ENCODE assay signal across 33 mouse cellular contexts in genomic region chr6:146874415-146874814, GRCm38 (mm10). TPM values are rescaled to one million over a fixed set of nuclear protein-coding genes. Genes with fewer than 3 reads are reported as not detected.
DNase-seq lines count a peak whose midpoint lies in the region; ATAC-seq and TF ChIP-seq lines count a peak whose summit lies in the region.
"Had no signal": no experiment of that assay in that cellular context is flagged by ENCODE, and none has a peak within 500 bp of the region (broad histone marks: within the 10 kb centered on the region; RNA-seq: fewer than 3 reads in every experiment).

No protein-coding gene starts in this region.

- peak overlapping the region; percentile 41; the same call in 1 of the 2 replicates for H3K27ac ChIP-seq in heart, embryonic 11.5 days (ENCODE audit: low read depth, low read length)
- H3K27ac ChIP-seq in midbrain, embryonic 11.5 days (ENCODE audit: low read depth, low read length), result no peak overlapping the region
- no peak overlapping the region for H3K27ac ChIP-seq in midbrain, embryonic 10.5 days (replicated peaks)
- H3K27ac ChIP-seq in olfactory bulb, adult 2 months (ENCODE audit: insufficient read depth, low read depth, low read length), result peak overlapping the region; percentile 23; the same call in 1 of the 2 replicates
- H3K27ac ChIP-seq: embryonic facial prominence, embryonic 12.5 days; embryonic facial prominence, embryonic 15.5 days; gastrocnemius, adult 2 months; hindbrain, embryonic 14.5 days; hindbrain, postnatal 0 days had no signal

- no peak for ATAC-seq in heart, embryonic 11.5 days (replicated peaks; ENCODE audit: insufficient number of reproducible peaks, low FRiP score, low TSS enrichment)
- ATAC-seq in midbrain, embryonic 11.5 days (ENCODE audit: low FRiP score), result no peak
- ATAC-seq: forebrain, embryonic 14.5 days; forebrain, postnatal 0 days; hindbrain, postnatal 0 days; intestine, postnatal 0 days; Patski had no signal

- no peaks in the 10 kb centered on the region for H3K27me3 ChIP-seq in heart, embryonic 11.5 days (ENCODE audit: control insufficient read depth, insufficient read depth, low read length)
- H3K27me3 ChIP-seq in midbrain, embryonic 11.5 days (ENCODE audit: control insufficient read depth, insufficient read depth, low read length), result no peaks in the 10 kb centered on the region
- peaks cover 27% of the 10 kb centered on the region for H3K27me3 ChIP-seq in midbrain, embryonic 10.5 days (ENCODE audit: low read depth, poor library complexity, severe bottlenecking)
- H3K27me3 ChIP-seq: CH12.LX; embryonic facial prominence, embryonic 12.5 days; embryonic facial prominence, embryonic 15.5 days; Patski had no signal

- intact Hi-C loops in heart, postnatal 25 days (cut with DNase I), result no loop called here

- peaks cover 3% of the 10 kb centered on the region for H3K9me3 ChIP-seq in heart, embryonic 11.5 days (replicated peaks; ENCODE audit: control insufficient read depth, low read length)
- peaks cover 4% of the 10 kb centered on the region; the same call in 1 of the 2 replicates for H3K9me3 ChIP-seq in midbrain, embryonic 11.5 days (ENCODE audit: control insufficient read depth, low read length)
- H3K9me3 ChIP-seq in midbrain, embryonic 10.5 days (replicated peaks), result peaks cover 11% of the 10 kb centered on the region
- H3K9me3 ChIP-seq: embryonic facial prominence, embryonic 12.5 days had no signal

- 66% methylated on average over 6 of the region's 6 CpGs for WGBS in heart, embryonic 11.5 days (ENCODE audit: insufficient replicate concordance)
- 74% methylated on average over 6 of the region's 6 CpGs for WGBS in midbrain, embryonic 11.5 days
- 82% methylated on average over 6 of the region's 6 CpGs for WGBS in midbrain, embryonic 10.5 days
- 65% methylated on average over 6 of the region's 6 CpGs for WGBS in olfactory bulb, adult 2 months

- no peak overlapping the region for H3K4me2 ChIP-seq in heart, embryonic 11.5 days
- no peak overlapping the region for H3K4me2 ChIP-seq in midbrain, embryonic 11.5 days
- H3K4me2 ChIP-seq: embryonic facial prominence, embryonic 12.5 days; embryonic facial prominence, embryonic 15.5 days; hindbrain, embryonic 14.5 days had no signal

- no peaks in the 10 kb centered on the region for H3K36me3 ChIP-seq in heart, embryonic 11.5 days (ENCODE audit: control insufficient read depth, insufficient read depth, low read length)
- no peaks in the 10 kb centered on the region for H3K36me3 ChIP-seq in midbrain, embryonic 11.5 days (ENCODE audit: control insufficient read depth, insufficient read depth, low read length)
- H3K36me3 ChIP-seq in midbrain, embryonic 10.5 days, result no peaks in the 10 kb centered on the region
- H3K36me3 ChIP-seq: embryonic facial prominence, embryonic 12.5 days; embryonic facial prominence, embryonic 15.5 days had no signal

- TF ChIP-seq CTCF in olfactory bulb, adult 2 months (IDR thresholded peaks at IDR 0.05; ENCODE audit: insufficient read depth, low read depth, low read length), result no peak

- no peak overlapping the region for H3K4me3 ChIP-seq in heart, embryonic 11.5 days (ENCODE audit: low read depth, low read length)
- no peak overlapping the region for H3K4me3 ChIP-seq in midbrain, embryonic 11.5 days (ENCODE audit: low read depth, low read length)
- no peak overlapping the region for H3K4me3 ChIP-seq in midbrain, embryonic 10.5 days
- no peak overlapping the region for H3K4me3 ChIP-seq in olfactory bulb, adult 2 months (ENCODE audit: insufficient read depth, low read depth, low read length)
- H3K4me3 ChIP-seq: embryonic facial prominence, embryonic 12.5 days; embryonic facial prominence, embryonic 15.5 days; gastrocnemius, adult 2 months had no signal

- no peak for DNase-seq in heart, postnatal 25 days (ENCODE audit: low spot score)
- DNase-seq in midbrain, embryonic 11.5 days (ENCODE audit: low spot score, missing footprints), result peak; percentile 66
- DNase-seq in midbrain, embryonic 10.5 days (ENCODE audit: low spot score), result no peak
- no peak for DNase-seq in testis, postnatal 10 days (ENCODE audit: low spot score)
- DNase-seq: adrenal gland, postnatal 10 days; adrenal gland, postnatal 36 days; B cell, adult 2 months; cerebellum, adult 11 months; cerebellum, adult 2 months; cerebellum, adult 9-11 months; cerebellum, postnatal 25 days; forebrain, postnatal 0 days; gastrocnemius, adult 2 months; gastrocnemius, postnatal 14 days; heart, adult 11 months; heart, postnatal 4 days; kidney, adult 2 months had no signal

- no peak overlapping the region for H3K9ac ChIP-seq in heart, embryonic 11.5 days (ENCODE audit: low read depth, low read length)
- no peak overlapping the region for H3K9ac ChIP-seq in midbrain, embryonic 11.5 days (ENCODE audit: low read length)
- H3K9ac ChIP-seq: embryonic facial prominence, embryonic 12.5 days; embryonic facial prominence, embryonic 15.5 days; forebrain, postnatal 0 days; hindbrain, embryonic 14.5 days had no signal

- no peak for TF ChIP-seq POLR2A in olfactory bulb, adult 2 months (IDR thresholded peaks at IDR 0.05; ENCODE audit: insufficient read depth, low read depth, low read length)

- peaks cover 14% of the 10 kb centered on the region; the same call in 1 of the 2 replicates for H3K4me1 ChIP-seq in heart, embryonic 11.5 days (ENCODE audit: control insufficient read depth, insufficient read depth, low read length)
- no peaks in the 10 kb centered on the region for H3K4me1 ChIP-seq in midbrain, embryonic 11.5 days (ENCODE audit: control insufficient read depth, insufficient read depth, low read length)
- peaks cover 11% of the 10 kb centered on the region for H3K4me1 ChIP-seq in midbrain, embryonic 10.5 days
- H3K4me1 ChIP-seq in olfactory bulb, adult 2 months (ENCODE audit: control insufficient read depth, insufficient read depth, low read length), result peaks cover 9% of the 10 kb centered on the region

RNA-seq across cellular contexts. Expression of gene Ppfibp1, which starts 13.9 kb away (rescaled TPM):
- 78.0 and 86.2 TPM in 2 replicates for polyA plus RNA-seq in heart, embryonic 11.5 days (2014; fragmentation: Nextera tagmentation; extraction: Ambion mirVana)
- 100 to 1,000 TPM in 1 of 2 experiments, 10 to 100 TPM in 1; 82.4 to 107 TPM for total RNA-seq in heart, postnatal 25 days (2021)
- 30.2 and 30.7 TPM in 2 replicates for polyA plus RNA-seq in midbrain, embryonic 11.5 days (2014; fragmentation: Nextera tagmentation; extraction: Ambion mirVana)
- 28.4 and 28.8 TPM in 2 replicates for polyA plus RNA-seq in midbrain, embryonic 10.5 days (2016; fragmentation: Nextera tagmentation; extraction: Ambion mirVana)
- not detected in 2 replicates for polyA plus RNA-seq in olfactory bulb, adult 2 months (2012; ENCODE audit: insufficient read depth, insufficient read length, low replicate concordance, missing spikeins)

RNA-seq across cellular contexts. Expression of gene Smco2, which starts 24.5 kb away (rescaled TPM):
- not detected in 2 replicates for polyA plus RNA-seq in heart, embryonic 11.5 days (2014; fragmentation: Nextera tagmentation; extraction: Ambion mirVana)
- total RNA-seq in heart, postnatal 25 days (2021), result 1 to 10 TPM; 2.3 TPM
- not detected in 2 replicates for polyA plus RNA-seq in midbrain, embryonic 11.5 days (2014; fragmentation: Nextera tagmentation; extraction: Ambion mirVana)
- not detected in 2 replicates for polyA plus RNA-seq in midbrain, embryonic 10.5 days (2016; fragmentation: Nextera tagmentation; extraction: Ambion mirVana)
- not detected in 2 replicates for polyA plus RNA-seq in olfactory bulb, adult 2 months (2012; ENCODE audit: insufficient read depth, insufficient read length, low replicate concordance, missing spikeins)
- total RNA-seq: adrenal gland, adult 18-20 months; adrenal gland, postnatal 10 days; adrenal gland, postnatal 36 days; CH12.LX; common myeloid progenitor, adult 5-6 weeks; forebrain, postnatal 0 days; gastrocnemius, adult 2 months; gastrocnemius, postnatal 14 days; gastrocnemius, postnatal 4 days; hindbrain, postnatal 0 days had no signal
- polyA plus RNA-seq: cerebellum, adult 2 months; embryonic facial prominence, embryonic 12.5 days; embryonic facial prominence, embryonic 15.5 days; forebrain, embryonic 11.5 days; forebrain, embryonic 14.5 days; forebrain, postnatal 0 days; hindbrain, embryonic 11.5 days; hindbrain, embryonic 14.5 days; hindbrain, postnatal 0 days; intestine, embryonic 14.5 days; intestine, postnatal 0 days; kidney, adult 2 months; Patski had no signal

Comparison
In these comparisons a context has a peak if more than half of its experiments do, and no peak if none do; other contexts are left out.
1. H3K27ac ChIP-seq: peak in heart, embryonic 11.5 days (single experiment) and olfactory bulb, adult 2 months (single experiment); none in midbrain, embryonic 11.5 days (single experiment) and midbrain, embryonic 10.5 days (single experiment).